Mouse (Mus musculus): ENCODE data around the gene Slc5a2. TPM values are rescaled to one million over a fixed set of nuclear protein-coding genes. Genes with fewer than 3 reads are reported as not detected.

Slc5a2 gene
- polyA plus RNA-seq, 1 experiment = not detected

- no peak overlapping the region for H3K4me2 ChIP-seq (ENCODE audit: low read depth)
- no peak overlapping the region for H3ac ChIP-seq (ENCODE audit: control insufficient read depth, insufficient read length)
- TF ChIP-seq TCF12 (IDR thresholded peaks at IDR 0.05; ENCODE audit: insufficient read depth, poor library complexity, severe bottlenecking) = no peak
- peaks cover 6% of the 10 kb centered on the region for H3K36me3 ChIP-seq (ENCODE audit: control insufficient read depth, insufficient read depth)
- no peaks in the 10 kb centered on the region for H3K79me2 ChIP-seq (ENCODE audit: control insufficient read depth, insufficient read depth)
- no peak overlapping the region for H3K4me3 ChIP-seq
- no peaks in the 10 kb centered on the region for H3K27me3 ChIP-seq (ENCODE audit: control insufficient read depth, insufficient read depth, insufficient read length)
Observed at GRCm38 (mm10) chr7:128282532-128283244, 17.2 kb downstream of the Slc5a2 start.

DNA sequence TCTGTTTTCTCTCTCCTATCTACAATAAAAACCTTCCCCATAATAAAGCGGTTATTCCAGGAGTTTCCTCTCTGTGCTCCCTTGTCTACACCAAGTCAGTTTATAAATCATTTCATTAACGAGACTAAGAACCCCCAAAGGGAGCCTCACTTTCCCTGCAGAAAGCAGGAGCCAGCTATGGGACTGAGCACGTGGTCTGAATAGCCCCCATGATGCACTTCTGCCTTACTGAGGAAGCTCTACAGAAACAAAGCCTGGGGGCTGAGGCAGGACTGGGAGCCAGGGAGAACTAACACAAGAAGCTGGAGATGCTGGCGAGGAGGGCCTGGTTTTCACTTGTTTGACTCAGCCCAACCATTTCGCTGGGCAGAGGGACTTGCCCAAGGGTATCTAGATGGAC lies 18.6 kb downstream of the Slc5a2 start:
- Histone ChIP-seq H3K27me3 (ENCODE audit: control insufficient read depth, insufficient read depth, insufficient read length) (no peaks in the 10 kb centered on the region), H3K79me2 (ENCODE audit: control insufficient read depth, insufficient read depth) (no peaks in the 10 kb centered on the region), H3ac (ENCODE audit: control insufficient read depth, insufficient read length) (no peak overlapping the region), H3K36me3 (ENCODE audit: control insufficient read depth, insufficient read depth) (peaks cover 6% of the 10 kb centered on the region), H3K4me3 (no peak overlapping the region), H3K4me2 (ENCODE audit: low read depth) (no peak overlapping the region)
- TF ChIP-seq CEBPB (IDR thresholded peaks at IDR 0.05; ENCODE audit: insufficient read depth, poor library complexity, severe bottlenecking) (no peak), E2F4 (IDR thresholded peaks at IDR 0.05; ENCODE audit: insufficient read depth) (no peak), MAX (IDR thresholded peaks at IDR 0.05; ENCODE audit: low read depth) (no peak), MYOG (IDR thresholded peaks at IDR 0.05; ENCODE audit: control insufficient read depth in 1 of 3, insufficient read depth in 1 of 3, insufficient read length in 2 of 3, low read depth in 2 of 3) (no peak), REST (IDR thresholded peaks at IDR 0.05; ENCODE audit: insufficient read depth, insufficient read length) (no peak), POLR2A (IDR thresholded peaks at IDR 0.05; ENCODE audit: insufficient read length, low read depth) (no peak), TCF3 (IDR thresholded peaks at IDR 0.05; ENCODE audit: insufficient read length, low read depth) (no peak), USF1 (IDR thresholded peaks at IDR 0.05; ENCODE audit: low read depth) (no peak), SRF (IDR thresholded peaks at IDR 0.05; ENCODE audit: control insufficient read depth, insufficient read length, low read depth) (no peak), POLR2AphosphoS2 (IDR thresholded peaks at IDR 0.05; ENCODE audit: insufficient read length, low read depth) (no peak), TCF12 (IDR thresholded peaks at IDR 0.05; ENCODE audit: insufficient read depth, poor library complexity, severe bottlenecking) (no peak), MYOD1 (IDR thresholded peaks at IDR 0.05; ENCODE audit: control insufficient read depth in 1 of 3, insufficient read length in 2 of 3, low read depth in 2 of 3) (no peak)

DNA sequence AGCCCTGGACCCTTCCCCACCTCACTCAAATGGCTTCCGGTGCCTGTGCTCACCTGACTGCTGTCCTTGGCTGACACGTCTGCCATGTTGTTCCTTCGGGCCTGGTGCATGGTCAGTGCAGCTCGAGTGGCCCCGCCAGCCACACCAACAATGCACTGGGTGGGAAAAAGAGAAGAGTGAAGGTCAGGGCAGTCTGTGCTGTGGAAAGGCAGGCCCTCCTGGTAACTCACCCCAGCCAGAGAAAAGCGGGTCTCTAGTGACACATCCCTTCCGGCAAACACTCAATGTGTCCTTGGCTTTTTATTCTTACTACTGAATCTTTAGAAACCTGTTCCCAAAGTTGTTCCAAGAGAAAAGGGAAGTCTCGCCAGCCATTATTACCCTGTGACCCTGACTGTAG lies 19.6 kb downstream of the Slc5a2 start:
- Histone ChIP-seq H3K4me3 (no peak overlapping the region), H3K4me2 (ENCODE audit: low read depth) (no peak overlapping the region), H3K79me2 (ENCODE audit: control insufficient read depth, insufficient read depth) (no peaks in the 10 kb centered on the region), H3K36me3 (ENCODE audit: control insufficient read depth, insufficient read depth) (peaks cover 6% of the 10 kb centered on the region), H3K27me3 (ENCODE audit: control insufficient read depth, insufficient read depth, insufficient read length) (no peaks in the 10 kb centered on the region), H3ac (ENCODE audit: control insufficient read depth, insufficient read length) (no peak overlapping the region)
- TF ChIP-seq POLR2A (IDR thresholded peaks at IDR 0.05; ENCODE audit: insufficient read length, low read depth) = no peak
- TF ChIP-seq REST (IDR thresholded peaks at IDR 0.05; ENCODE audit: insufficient read depth, insufficient read length) = no peak

- TF ChIP-seq REST (IDR thresholded peaks at IDR 0.05; ENCODE audit: insufficient read depth, insufficient read length) (no peak), SRF (IDR thresholded peaks at IDR 0.05; ENCODE audit: control insufficient read depth, insufficient read length, low read depth) (no peak), TCF12 (IDR thresholded peaks at IDR 0.05; ENCODE audit: insufficient read depth, poor library complexity, severe bottlenecking) (no peak), MAX (IDR thresholded peaks at IDR 0.05; ENCODE audit: low read depth) (no peak), MYOD1 (IDR thresholded peaks at IDR 0.05; ENCODE audit: control insufficient read depth in 1 of 3, insufficient read length in 2 of 3, low read depth in 2 of 3) (no peak), E2F4 (IDR thresholded peaks at IDR 0.05; ENCODE audit: insufficient read depth) (no peak), POLR2AphosphoS2 (IDR thresholded peaks at IDR 0.05; ENCODE audit: insufficient read length, low read depth) (no peak), USF1 (IDR thresholded peaks at IDR 0.05; ENCODE audit: low read depth) (peak; percentile 28)
- H3K36me3 ChIP-seq (ENCODE audit: control insufficient read depth, insufficient read depth) = no peaks in the 10 kb centered on the region
- no peak overlapping the region for H3K4me3 ChIP-seq
- no peaks in the 10 kb centered on the region for H3K79me2 ChIP-seq (ENCODE audit: control insufficient read depth, insufficient read depth)
- no peaks in the 10 kb centered on the region for H3K27me3 ChIP-seq (ENCODE audit: control insufficient read depth, insufficient read depth, insufficient read length)
- no peak overlapping the region for H3K4me2 ChIP-seq (ENCODE audit: low read depth)
- H3ac ChIP-seq (ENCODE audit: control insufficient read depth, insufficient read length) = no peak overlapping the region
Observed at GRCm38 (mm10) chr7:128288923-128289544, 23.6 kb downstream of the Slc5a2 start.

- H3K36me3 ChIP-seq (ENCODE audit: control insufficient read depth, insufficient read depth) = no peaks in the 10 kb centered on the region
- no peak overlapping the region for H3K4me3 ChIP-seq
- H3K4me2 ChIP-seq (ENCODE audit: low read depth) = no peak overlapping the region
- TF ChIP-seq MYOD1 (IDR thresholded peaks at IDR 0.05; ENCODE audit: control insufficient read depth in 1 of 3, insufficient read length in 2 of 3, low read depth in 2 of 3) (no peak), POLR2A (IDR thresholded peaks at IDR 0.05; ENCODE audit: insufficient read length, low read depth) (no peak), CEBPB (IDR thresholded peaks at IDR 0.05; ENCODE audit: insufficient read depth, poor library complexity, severe bottlenecking) (no peak), REST (IDR thresholded peaks at IDR 0.05; ENCODE audit: insufficient read depth, insufficient read length) (no peak), MYOG (IDR thresholded peaks at IDR 0.05; ENCODE audit: control insufficient read depth in 1 of 3, insufficient read depth in 1 of 3, insufficient read length in 2 of 3, low read depth in 2 of 3) (no peak), TCF12 (IDR thresholded peaks at IDR 0.05; ENCODE audit: insufficient read depth, poor library complexity, severe bottlenecking) (no peak), POLR2AphosphoS2 (IDR thresholded peaks at IDR 0.05; ENCODE audit: insufficient read length, low read depth) (no peak), TCF3 (IDR thresholded peaks at IDR 0.05; ENCODE audit: insufficient read length, low read depth) (no peak), USF1 (IDR thresholded peaks at IDR 0.05; ENCODE audit: low read depth) (no peak), E2F4 (IDR thresholded peaks at IDR 0.05; ENCODE audit: insufficient read depth) (no peak), SRF (IDR thresholded peaks at IDR 0.05; ENCODE audit: control insufficient read depth, insufficient read length, low read depth) (no peak), MAX (IDR thresholded peaks at IDR 0.05; ENCODE audit: low read depth) (no peak)
- no peaks in the 10 kb centered on the region for H3K79me2 ChIP-seq (ENCODE audit: control insufficient read depth, insufficient read depth)
- H3ac ChIP-seq (ENCODE audit: control insufficient read depth, insufficient read length) = no peak overlapping the region
- no peaks in the 10 kb centered on the region for H3K27me3 ChIP-seq (ENCODE audit: control insufficient read depth, insufficient read depth, insufficient read length)
Observed at GRCm38 (mm10) chr7:128294785-128295184, 29.3 kb downstream of the Slc5a2 start.

Data from myocyte (in vitro differentiated cells).